Mouse (Mus musculus) brain, embryonic 14.5 days (tissue): ENCODE measurements around the gene Zfp536.

Source experiments
- CTCF ChIP-seq: fragments of 200-500 bp; IDR thresholded peaks from 2 replicates; pipeline ENCODE4 v1.5.1; 2012; ENCODE audit warnings: inconsistent platforms, mild to moderate bottlenecking, moderate library complexity, borderline replicate concordance; ENCODE audit not compliant: insufficient read depth, insufficient read length; ENCODE audit errors: extremely low read depth
- POLR2A ChIP-seq: fragments of 200-500 bp; IDR thresholded peaks from 2 replicates; pipeline ENCODE4 v1.6.1; 2012; ENCODE audit warnings: mild to moderate bottlenecking, inconsistent platforms, borderline replicate concordance; ENCODE audit not compliant: poor library complexity, insufficient read depth, insufficient read length, severe bottlenecking; ENCODE audit errors: extremely low read depth

DNA sequence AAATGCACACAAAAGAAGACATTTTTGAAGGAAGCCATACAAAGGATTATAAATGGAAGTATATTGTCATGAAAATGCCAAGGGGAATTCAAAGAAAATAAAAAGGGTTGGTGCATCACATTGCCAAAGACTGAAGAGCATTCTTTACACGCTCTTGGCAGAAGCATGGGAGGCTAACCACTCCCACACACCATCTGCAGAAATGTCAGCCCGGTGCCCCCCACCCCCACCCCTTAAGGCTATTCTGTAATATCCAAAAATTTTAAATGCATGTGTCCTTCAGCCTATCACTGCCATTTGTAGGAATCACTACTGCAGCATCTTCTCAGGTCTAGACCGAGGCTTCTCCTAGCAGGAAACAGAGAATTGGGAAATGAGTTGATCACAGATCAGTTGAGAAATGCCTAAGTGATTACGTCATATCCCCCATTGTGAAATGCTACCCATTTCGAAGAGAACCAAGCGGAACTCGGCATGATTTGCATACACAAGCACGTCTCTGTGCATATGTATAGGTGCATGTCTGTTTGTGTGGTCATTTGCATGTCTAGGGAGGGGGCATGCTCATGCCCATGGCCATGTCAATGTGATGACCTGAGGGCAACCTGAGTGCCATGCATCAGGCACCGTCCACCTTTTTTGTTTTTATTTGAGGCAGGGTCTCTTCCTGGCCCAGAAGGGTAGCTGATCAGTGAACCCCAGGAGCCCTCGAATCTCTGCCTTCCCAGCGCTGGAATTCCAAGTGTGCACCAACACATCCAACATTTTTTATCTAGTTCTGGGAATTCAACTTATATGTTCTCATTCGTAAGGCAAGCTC, 179.0 kb downstream of the Zfp536 start:
- TF ChIP-seq POLR2A (no peak), CTCF (no peak)
